ENCODE assay signal across 10 mouse cellular contexts in the genomic region with DNA sequence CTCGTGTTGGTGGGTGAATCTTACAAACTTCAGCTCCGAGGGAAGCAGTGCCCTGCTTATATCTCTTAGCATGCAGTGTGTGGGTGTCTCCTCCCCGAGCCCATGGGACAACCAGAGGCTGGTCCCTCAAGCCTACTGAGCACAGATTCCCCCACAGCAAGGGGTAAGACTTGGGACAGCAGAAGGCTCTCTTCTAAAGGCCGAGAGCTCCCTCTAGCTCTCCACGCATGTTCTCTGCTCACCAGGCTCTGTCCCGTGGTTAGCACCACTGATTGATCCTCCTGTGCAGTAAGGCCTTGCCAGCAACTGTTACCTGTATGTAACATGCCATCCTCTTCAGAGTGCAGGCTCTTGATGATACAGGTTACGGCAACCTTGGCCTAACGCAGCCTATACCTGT. TPM values are rescaled to one million over a fixed set of nuclear protein-coding genes. Genes with fewer than 3 reads are reported as not detected.
DNase-seq lines count a peak whose midpoint lies in the region; ATAC-seq and TF ChIP-seq lines count a peak whose summit lies in the region.
"Had no signal": no experiment of that assay in that cellular context is flagged by ENCODE, and none has a peak within 500 bp of the region (broad histone marks: within the 10 kb centered on the region; RNA-seq: fewer than 3 reads in every experiment).

No protein-coding gene starts in this region.

- no peaks in the 10 kb centered on the region for H3K27me3 ChIP-seq in hindbrain, postnatal 0 days (ENCODE audit: insufficient read depth, low read length)
- H3K27me3 ChIP-seq in hindbrain, embryonic 10.5 days (ENCODE audit: insufficient read depth, poor library complexity, severe bottlenecking) = no peaks in the 10 kb centered on the region

- H3K9me3 ChIP-seq in hindbrain, postnatal 0 days (ENCODE audit: low read length) = no peaks in the 10 kb centered on the region
- H3K9me3 ChIP-seq in hindbrain, embryonic 10.5 days = no peaks in the 10 kb centered on the region

- peaks cover 66% of the 10 kb centered on the region for H3K36me3 ChIP-seq in hindbrain, postnatal 0 days (ENCODE audit: insufficient read depth, low read length)
- peaks cover 83% of the 10 kb centered on the region for H3K36me3 ChIP-seq in hindbrain, embryonic 10.5 days

- ATAC-seq in CD4-positive, CD25-positive, alpha-beta regulatory T cell, adult 4 months = no peak
- ATAC-seq in hindbrain, postnatal 0 days = no peak

- peak; percentile 32 for DNase-seq in CD4-positive, CD25-positive, alpha-beta regulatory T cell, adult 2 months (ENCODE audit: low read depth, low spot score)
- DNase-seq in hindbrain, postnatal 0 days (ENCODE audit: low spot score) = peak; percentile 34
- no peak for DNase-seq in hindbrain, embryonic 10.5 days (ENCODE audit: low spot score)
- peak; percentile 71 for DNase-seq in right cerebral cortex, adult 18-20 months
- no peak for DNase-seq in right cerebral cortex, postnatal 4 days
- DNase-seq in retina, postnatal 1 day = peak; percentile 51
- DNase-seq in spleen, postnatal 36 days (ENCODE audit: low spot score in 2 of 2) = no peak
- DNase-seq: thymus, adult 2 months had no signal

- H3K9ac ChIP-seq in hindbrain, postnatal 0 days (replicated peaks; ENCODE audit: low read length) = no peak overlapping the region

- TF ChIP-seq CTCF in hindbrain, postnatal 0 days (IDR thresholded peaks at IDR 0.05; ENCODE audit: low read depth) = peak; percentile 51

- 65% methylated on average over 8 of the region's 8 CpGs for WGBS in hindbrain, postnatal 0 days
- WGBS in hindbrain, embryonic 10.5 days = 67% methylated on average over 8 of the region's 8 CpGs

- H3K4me3 ChIP-seq in hindbrain, postnatal 0 days (ENCODE audit: low read length) = no peak overlapping the region
- H3K4me3 ChIP-seq in hindbrain, embryonic 10.5 days = no peak overlapping the region

- H3K27ac ChIP-seq in hindbrain, postnatal 0 days = no peak overlapping the region
- H3K27ac ChIP-seq in hindbrain, embryonic 10.5 days = no peak overlapping the region

- H3K4me2 ChIP-seq in hindbrain, postnatal 0 days (ENCODE audit: low read depth, low read length) = no peak overlapping the region

- H3K4me1 ChIP-seq in hindbrain, postnatal 0 days (ENCODE audit: insufficient read depth, low read length) = no peaks in the 10 kb centered on the region
- peaks cover 26% of the 10 kb centered on the region for H3K4me1 ChIP-seq in hindbrain, embryonic 10.5 days (replicated peaks)

RNA-seq across cellular contexts. Expression of a gene that starts 36.5 kb away (rescaled TPM):
- 10 to 100 TPM; 34.7 to 38.6 TPM for polyA plus RNA-seq in CD4-positive, CD25-positive, alpha-beta regulatory T cell, adult 4 months (2017; shearing (Covaris generic))
- 144 and 155 TPM in 2 replicates for total RNA-seq in hindbrain, postnatal 0 days (2014; rRNA removed)
- polyA plus RNA-seq in hindbrain, postnatal 0 days (2015; fragmentation: Nextera tagmentation; extraction: Ambion mirVana) = 22.6 and 26.8 TPM in 2 replicates
- 6.6 and 15.5 TPM in 2 replicates for polyA plus RNA-seq in hindbrain, embryonic 10.5 days (2016; fragmentation: Nextera tagmentation; extraction: Ambion mirVana)

RNA-seq across cellular contexts. Expression of a gene that starts 45.0 kb away (rescaled TPM):
- not detected for polyA plus RNA-seq in CD4-positive, CD25-positive, alpha-beta regulatory T cell, adult 4 months (2017; shearing (Covaris generic))
- 0.84 TPM in 1 of 2 replicates, not detected in the other for total RNA-seq in hindbrain, postnatal 0 days (2014; rRNA removed)
- 0.19 and 0.23 TPM in 2 replicates for polyA plus RNA-seq in hindbrain, postnatal 0 days (2015; fragmentation: Nextera tagmentation; extraction: Ambion mirVana)
- polyA plus RNA-seq in hindbrain, embryonic 10.5 days (2016; fragmentation: Nextera tagmentation; extraction: Ambion mirVana) = 0.40 and 0.47 TPM in 2 replicates
- total RNA-seq: gastrocnemius, adult 8-10 months had no signal

Comparison
In these comparisons a context has a peak if more than half of its experiments do, and no peak if none do; other contexts are left out.
1. DNase-seq: peak in CD4-positive, CD25-positive, alpha-beta regulatory T cell, adult 2 months (single experiment), hindbrain, postnatal 0 days (single experiment), right cerebral cortex, adult 18-20 months (single experiment) and retina, postnatal 1 day (single experiment); none in hindbrain, embryonic 10.5 days (single experiment), right cerebral cortex, postnatal 4 days (single experiment) and spleen, postnatal 36 days (0 of 2).